Mouse (Mus musculus) hindbrain, postnatal 0 days (tissue): ENCODE data around the gene Pbp2. TPM values are rescaled to one million over a fixed set of nuclear protein-coding genes. Genes with fewer than 3 reads are reported as not detected.

Experiments
- ATAC-seq: fragments of 200-750 bp; cut with Nextera tagmentation; 2 replicates; pipeline ENCODE4 v1.8.0; 2017; ENCODE audit warnings: mild to moderate bottlenecking, moderate TSS enrichment, moderate library complexity
- DNase-seq: peaks from one replicate; pipeline ENCODE4 v3.0.0-alpha.2; 2015; ENCODE audit warnings: low spot score
- H3K27ac ChIP-seq: fragments of 300-500 bp; sonication (generic); 2 replicates; pipeline ENCODE4 v1.5.1; 2014; ENCODE audit warnings: mild to moderate bottlenecking
- H3K27me3 ChIP-seq: fragments of 300-500 bp; sonication (generic); 2 replicates; pipeline ENCODE4 v1.6.1; 2014; ENCODE audit warnings: low read length, mixed read lengths; ENCODE audit not compliant: insufficient read depth
- H3K36me3 ChIP-seq: fragments of 300-500 bp; sonication (generic); 2 replicates; pipeline ENCODE4 v1.6.1; 2014; ENCODE audit warnings: low read length, mixed read lengths; ENCODE audit not compliant: insufficient read depth
- H3K4me1 ChIP-seq: fragments of 300-500 bp; sonication (generic); 2 replicates; pipeline ENCODE4 v1.6.1; 2014; ENCODE audit warnings: antibody characterized with exemption, low read length, mixed read lengths; ENCODE audit not compliant: insufficient read depth
- H3K4me2 ChIP-seq: fragments of 300-500 bp; sonication (generic); 2 replicates; pipeline ENCODE4 v1.6.1; 2014; ENCODE audit warnings: low read depth, mild to moderate bottlenecking, low read length, moderate library complexity, mixed read lengths
- H3K4me3 ChIP-seq: fragments of 300-500 bp; sonication (generic); 2 replicates; pipeline ENCODE4 v1.5.1; 2014; ENCODE audit warnings: low read length
- H3K9ac ChIP-seq: fragments of 300-500 bp; sonication (generic); replicated peaks from 2 replicates; pipeline ENCODE4 v1.6.1; 2014; ENCODE audit warnings: mild to moderate bottlenecking, low read length, moderate library complexity, mixed read lengths
- H3K9me3 ChIP-seq: fragments of 300-500 bp; sonication (generic); 2 replicates; pipeline ENCODE4 v1.6.1; 2016; ENCODE audit warnings: low read length, mixed read lengths
- CTCF ChIP-seq: IDR thresholded peaks from 2 replicates; pipeline ENCODE4 v1.5.1; 2016; ENCODE audit warnings: antibody characterized with exemption, control low read depth, low read depth
- WGBS: fragments of 180-500 bp; shearing (Covaris S2); extraction: QIAGEN DNeasy Blood & Tissue Kit; methylation state at CpG from one replicate; pipeline ENCODE4 v1.1.7; 2014; 5-methylcytosine and 5-hydroxymethylcytosine counted together
- polyA plus RNA-seq: library from polyadenylated mRNA; unstranded; fragments of >200 nt; fragmentation: Nextera tagmentation; extraction: Ambion mirVana; gene quantifications from 2 replicates; pipeline ENCODE4 v1.2.1, GENCODE M21; 2015
- total RNA-seq: library from RNA; depleted of rRNA; stranded (reverse); fragments of >200 nt; gene quantifications from 2 replicates; pipeline ENCODE4 v1.2.3, GENCODE M21; 2014

Pbp2 gene
- total and polyA plus RNA-seq, 2 experiments from 2014 or later, result 0.10 TPM; not detected in 1

GRCm38 (mm10) chr6:135304576-135305260 lies 5.5 kb downstream of the Pbp2 start:
- H3K4me3 ChIP-seq, result no peak overlapping the region
- H3K4me1 ChIP-seq, result no peaks in the 10 kb centered on the region
- TF ChIP-seq CTCF, result no peak
- no peaks in the 10 kb centered on the region for H3K9me3 ChIP-seq
- DNase-seq (no peak), ATAC-seq (no peak)
- H3K36me3 ChIP-seq, result no peaks in the 10 kb centered on the region
- no peaks in the 10 kb centered on the region for H3K27me3 ChIP-seq
- WGBS, result 67% methylated on average over 7 of the region's 7 CpGs
- no peak overlapping the region for H3K27ac ChIP-seq
- no peak overlapping the region for H3K4me2 ChIP-seq
- no peak overlapping the region for H3K9ac ChIP-seq

GRCm38 (mm10) chr6:135302421-135303125 lies 7.6 kb downstream of the Pbp2 start:
- 76% methylated on average over 10 of the region's 10 CpGs for WGBS
- Histone ChIP-seq H3K9ac (no peak overlapping the region), H3K4me3 (no peak overlapping the region), H3K4me2 (no peak overlapping the region), H3K9me3 (no peaks in the 10 kb centered on the region), H3K27ac (no peak overlapping the region), H3K27me3 (no peaks in the 10 kb centered on the region), H3K36me3 (no peaks in the 10 kb centered on the region), H3K4me1 (no peaks in the 10 kb centered on the region)
- no peak for DNase-seq
- TF ChIP-seq CTCF, result no peak
- ATAC-seq, result no peak

- Histone ChIP-seq H3K4me3 (no peak overlapping the region), H3K9ac (no peak overlapping the region), H3K9me3 (no peaks in the 10 kb centered on the region), H3K27ac (no peak overlapping the region), H3K36me3 (no peaks in the 10 kb centered on the region), H3K4me2 (no peak overlapping the region), H3K27me3 (no peaks in the 10 kb centered on the region), H3K4me1 (no peaks in the 10 kb centered on the region)
- DNase-seq (no peak), ATAC-seq (no peak)
- no peak for TF ChIP-seq CTCF
- WGBS, result 84% methylated on average over 4 of the region's 4 CpGs
Observed at GRCm38 (mm10) chr6:135300469-135300868, 9.7 kb downstream of the Pbp2 start.

- H3K27me3 ChIP-seq, result no peaks in the 10 kb centered on the region
- H3K4me1 ChIP-seq, result no peaks in the 10 kb centered on the region
- no peak overlapping the region for H3K9ac ChIP-seq
- H3K4me2 ChIP-seq, result no peak overlapping the region
- DNase-seq (no peak), ATAC-seq (no peak)
- H3K9me3 ChIP-seq, result no peaks in the 10 kb centered on the region
- no peaks in the 10 kb centered on the region for H3K36me3 ChIP-seq
- 90% methylated on average over 7 of the region's 7 CpGs for WGBS
- no peak overlapping the region for H3K4me3 ChIP-seq
- no peak overlapping the region for H3K27ac ChIP-seq
- TF ChIP-seq CTCF, result no peak
Observed at GRCm38 (mm10) chr6:135299024-135299550, 11.1 kb downstream of the Pbp2 start.

GRCm38 (mm10) chr6:135297570-135297969 lies 12.6 kb downstream of the Pbp2 start:
- no peaks in the 10 kb centered on the region for H3K4me1 ChIP-seq
- H3K9me3 ChIP-seq, result no peaks in the 10 kb centered on the region
- H3K27ac ChIP-seq, result no peak overlapping the region
- H3K9ac ChIP-seq, result no peak overlapping the region
- no peak for TF ChIP-seq CTCF
- ATAC-seq (no peak), DNase-seq (no peak)
- no peaks in the 10 kb centered on the region for H3K27me3 ChIP-seq
- H3K4me2 ChIP-seq, result no peak overlapping the region
- 84% methylated on average over 7 of the region's 7 CpGs for WGBS
- no peaks in the 10 kb centered on the region for H3K36me3 ChIP-seq
- no peak overlapping the region for H3K4me3 ChIP-seq

GRCm38 (mm10) chr6:135296267-135296666 lies 13.9 kb downstream of the Pbp2 start:
- Histone ChIP-seq H3K9ac (no peak overlapping the region), H3K36me3 (no peaks in the 10 kb centered on the region), H3K9me3 (no peaks in the 10 kb centered on the region), H3K4me3 (no peak overlapping the region), H3K27ac (no peak overlapping the region), H3K27me3 (no peaks in the 10 kb centered on the region), H3K4me1 (no peaks in the 10 kb centered on the region), H3K4me2 (no peak overlapping the region)
- WGBS, result 78% methylated on average over 17 of the region's 17 CpGs
- ATAC-seq (no peak), DNase-seq (no peak)
- no peak for TF ChIP-seq CTCF
